16 mouse cellular contexts compared by ENCODE assay signal in genomic region chr17:61684524-61684923, GRCm38 (mm10).
"Had no signal": no experiment of that assay in that cellular context is flagged by ENCODE, and none has a peak within 500 bp of the region (broad histone marks: within the 10 kb centered on the region; RNA-seq: fewer than 3 reads in every experiment).

No protein-coding gene starts in this region.

- H3K4me1 ChIP-seq: neural tube, embryonic 13.5 days; neural tube, embryonic 15.5 days; stomach, embryonic 15.5 days had no signal

- H3K4me2 ChIP-seq: neural tube, embryonic 13.5 days; neural tube, embryonic 15.5 days; stomach, embryonic 15.5 days had no signal

- H3K27me3 ChIP-seq: neural tube, embryonic 13.5 days; neural tube, embryonic 15.5 days; stomach, embryonic 15.5 days had no signal

- H3K36me3 ChIP-seq: neural tube, embryonic 13.5 days; neural tube, embryonic 15.5 days; stomach, embryonic 15.5 days had no signal

- H3K4me3 ChIP-seq: neural tube, embryonic 13.5 days; neural tube, embryonic 15.5 days; stomach, embryonic 15.5 days had no signal

- H3K9ac ChIP-seq: neural tube, embryonic 13.5 days; neural tube, embryonic 15.5 days; stomach, embryonic 15.5 days had no signal

- DNase-seq: retina, postnatal 1 day; right cerebral cortex, adult 18-20 months; right cerebral cortex, postnatal 14 days; right cerebral cortex, postnatal 25 days; right cerebral cortex, postnatal 4 days; spleen, adult 18-20 months; thymus, adult 18-20 months; thymus, adult 2 months; thymus, postnatal 14 days; thymus, postnatal 25 days; thymus, postnatal 36 days; thymus, postnatal 4 days had no signal

- H3K27ac ChIP-seq: neural tube, embryonic 13.5 days; neural tube, embryonic 15.5 days; stomach, embryonic 15.5 days; stomach, postnatal 0 days had no signal

- H3K9me3 ChIP-seq: neural tube, embryonic 13.5 days; neural tube, embryonic 15.5 days; stomach, embryonic 15.5 days had no signal
